11 mouse cellular contexts compared by ENCODE assay signal in genomic region chr1:121329391-121329790, GRCm38 (mm10). TPM values are rescaled to one million over a fixed set of nuclear protein-coding genes. Genes with fewer than 3 reads are reported as not detected.
A peak's percentile ranks its signal among the peaks of the same experiment; 100 is the strongest.
DNase-seq lines count a peak whose midpoint lies in the region; ATAC-seq lines count a peak whose summit lies in the region.
"Had no signal": no experiment of that assay in that cellular context is flagged by ENCODE, and none has a peak within 500 bp of the region (broad histone marks: within the 10 kb centered on the region; RNA-seq: fewer than 3 reads in every experiment).

No protein-coding gene starts in this region.

- no peak overlapping the region for H3K4me2 ChIP-seq in heart, embryonic 16.5 days (ENCODE audit: low read depth, low read length)
- H3K4me2 ChIP-seq: forebrain, embryonic 12.5 days had no signal

- H3K27me3 ChIP-seq in megakaryocyte, embryonic 14.5 days (replicated peaks) = no peaks in the 10 kb centered on the region
- H3K27me3 ChIP-seq in heart, embryonic 16.5 days (ENCODE audit: control insufficient read depth, insufficient read depth, low read length) = no peaks in the 10 kb centered on the region
- H3K27me3 ChIP-seq: forebrain, embryonic 12.5 days; stomach, embryonic 15.5 days had no signal

- 49% methylated on average over 2 of the region's 2 CpGs for WGBS in heart, embryonic 16.5 days

- H3K4me3 ChIP-seq in megakaryocyte, embryonic 14.5 days (replicated peaks) = peak overlapping the region; percentile 78
- no peak overlapping the region for H3K4me3 ChIP-seq in heart, embryonic 16.5 days (ENCODE audit: low read length)
- H3K4me3 ChIP-seq: forebrain, embryonic 12.5 days; stomach, embryonic 15.5 days had no signal

- peaks cover 10% of the 10 kb centered on the region for H3K4me1 ChIP-seq in megakaryocyte, embryonic 14.5 days
- peaks cover 12% of the 10 kb centered on the region for H3K4me1 ChIP-seq in heart, embryonic 16.5 days (ENCODE audit: control insufficient read depth, insufficient read depth, low read length)

- peak overlapping the region; percentile 25; the same call in 1 of the 2 replicates for H3K27ac ChIP-seq in heart, embryonic 16.5 days (ENCODE audit: low read length)
- H3K27ac ChIP-seq: forebrain, embryonic 12.5 days; stomach, embryonic 15.5 days had no signal

- DNase-seq in gastrocnemius, adult 18-20 months (ENCODE audit: low spot score) = peak; percentile 57
- no peak for DNase-seq in gastrocnemius, adult 8-10 months (ENCODE audit: low spot score in 2 of 2)
- peak; percentile 66 for DNase-seq in skeletal muscle tissue, adult 2 months (ENCODE audit: low read depth, low spot score)
- DNase-seq in right cerebral cortex, postnatal 36 days (ENCODE audit: low spot score in 2 of 2) = no peak
- no peak for DNase-seq in right cerebral cortex, postnatal 10 days (ENCODE audit: low spot score in 2 of 2)
- DNase-seq: right cerebral cortex, adult 18-20 months had no signal

- peaks cover 14% of the 10 kb centered on the region for H3K36me3 ChIP-seq in megakaryocyte, embryonic 14.5 days (replicated peaks; ENCODE audit: low read length)
- 0 out of 2 replicates have a peak, but pooled peaks cover 3% of the 10 kb centered on the region for H3K36me3 ChIP-seq in heart, embryonic 16.5 days (ENCODE audit: control insufficient read depth, insufficient read depth)
- H3K36me3 ChIP-seq: forebrain, embryonic 12.5 days; stomach, embryonic 15.5 days had no signal

- H3K9me3 ChIP-seq in megakaryocyte, embryonic 14.5 days = no peaks in the 10 kb centered on the region
- H3K9me3 ChIP-seq in heart, embryonic 16.5 days (replicated peaks; ENCODE audit: control insufficient read depth, low read length) = no peaks in the 10 kb centered on the region
- H3K9me3 ChIP-seq: forebrain, embryonic 12.5 days; stomach, embryonic 15.5 days had no signal

- no peak overlapping the region for H3K9ac ChIP-seq in heart, embryonic 16.5 days (ENCODE audit: low read length)
- H3K9ac ChIP-seq: forebrain, embryonic 12.5 days; stomach, embryonic 15.5 days had no signal

- ATAC-seq in megakaryocyte, adult 5-6 weeks (ENCODE audit: poor library complexity, severe bottlenecking) = no peak
- ATAC-seq in heart, embryonic 16.5 days (replicated peaks; ENCODE audit: extremely low read depth, insufficient read depth, low FRiP score) = no peak; the same call in 1 of the 2 replicates

RNA-seq across cellular contexts. Expression of gene Insig2, which starts 3.0 kb away (rescaled TPM):
- 10 to 100 TPM; 64.2 to 64.9 TPM for total RNA-seq in gastrocnemius, adult 18-20 months (2021)
- total RNA-seq in gastrocnemius, adult 8-10 months (2022) = 10 to 100 TPM; 64.2 to 79.1 (median 72.1) TPM
- 4.7 and 10.1 TPM in 2 replicates for polyA plus RNA-seq in megakaryocyte, embryonic 14.5 days (2012; ENCODE audit: insufficient read depth, low replicate concordance)
- 15.2 and 19.2 TPM in 2 replicates for total RNA-seq in megakaryocyte, adult 5-6 weeks (2015)
- total RNA-seq in megakaryocyte, adult 5-6 weeks (2017) = 16.5 and 27.5 TPM in 2 replicates
- 42.4 and 46.8 TPM in 2 replicates for polyA plus RNA-seq in heart, embryonic 16.5 days (2015; fragmentation: Nextera tagmentation; extraction: Ambion mirVana)

Comparison
In these comparisons a context has a peak if more than half of its experiments do, and no peak if none do; other contexts are left out.
1. DNase-seq: peak in gastrocnemius, adult 18-20 months (single experiment) and skeletal muscle tissue, adult 2 months (single experiment); none in gastrocnemius, adult 8-10 months (0 of 2), right cerebral cortex, postnatal 36 days (0 of 2) and right cerebral cortex, postnatal 10 days (0 of 2).